Mouse (Mus musculus) Muller cell, postnatal 12 days (primary cell): ENCODE data around the gene Ptch2.

Experiments
- DNase-seq: peaks from one replicate; pipeline ENCODE4 v3.0.0-alpha.2; 2015; ENCODE audit errors: inconsistent ontology term

Ptch2 gene

GRCm38 (mm10) chr4:117095551-117096452, at the start of gene Ptch2:
Gene Ptch2 (plus strand): TSS chr4:117096075.
- DNase-seq: peak; percentile 54

GRCm38 (mm10) chr4:117048836-117049235, 47.0 kb upstream of the Ptch2 start:
- peak; percentile 75 for DNase-seq

GRCm38 (mm10) chr4:117049485-117049884, 46.4 kb upstream of the Ptch2 start:
- DNase-seq: no peak

DNA sequence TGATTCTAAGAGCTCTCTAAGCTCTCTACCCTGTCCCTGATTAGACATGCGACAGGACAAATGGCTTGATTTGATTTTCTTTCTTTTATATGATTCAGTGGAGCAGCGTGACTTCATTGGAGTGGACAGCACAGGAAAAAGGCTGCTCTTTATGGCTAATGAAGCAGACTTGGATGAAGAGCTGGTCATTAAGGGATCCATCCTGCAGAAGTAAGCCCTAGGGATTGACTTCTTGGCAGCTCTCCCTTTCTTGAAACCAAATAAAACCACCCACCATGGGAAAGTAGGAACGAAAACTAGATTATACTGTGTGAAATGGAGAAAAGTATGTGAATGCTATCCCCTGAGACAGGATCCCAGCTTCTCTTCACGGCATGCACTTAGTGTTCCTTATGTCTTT, 43.2 kb upstream of the Ptch2 start:
- peak; percentile 80 for DNase-seq

DNA sequence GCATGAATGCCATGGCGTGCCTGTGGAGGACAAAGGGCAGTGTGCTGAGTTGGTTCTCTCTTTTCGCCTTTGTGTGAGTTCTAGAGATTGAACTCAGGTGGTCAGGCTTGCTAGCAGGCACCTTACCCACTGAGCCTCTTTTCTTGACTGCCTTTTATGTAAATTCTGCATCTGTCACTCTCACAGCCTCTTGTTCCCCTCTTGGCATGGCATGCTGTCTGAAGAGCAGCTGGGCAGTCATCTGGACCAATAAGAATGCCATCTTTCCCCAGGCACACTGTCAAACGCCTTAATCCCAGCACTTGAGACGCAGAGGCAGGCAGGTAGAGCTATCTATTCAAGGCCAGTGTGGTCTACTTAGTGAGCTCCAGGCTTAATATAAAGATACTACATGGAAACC, 41.9 kb upstream of the Ptch2 start:
- DNase-seq: no peak

DNA sequence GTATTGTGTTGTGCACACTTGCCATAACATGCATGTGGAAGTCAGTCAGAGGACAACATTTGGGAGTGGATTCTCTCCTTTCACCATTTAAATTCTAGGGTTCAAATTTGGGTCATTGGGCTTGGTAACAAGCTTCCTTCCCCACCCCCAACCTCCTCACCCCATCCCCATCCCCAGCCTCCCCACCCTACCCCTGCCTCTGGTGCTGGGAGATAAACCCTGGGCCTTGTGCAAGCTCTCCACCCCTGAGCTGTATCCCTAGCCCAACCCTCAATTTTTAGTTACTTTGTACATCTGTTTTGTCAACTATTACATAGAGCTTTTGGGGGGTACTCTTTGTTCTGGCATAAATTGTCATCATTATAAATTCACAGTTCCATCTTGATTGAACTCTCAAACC, 39.8 kb upstream of the Ptch2 start:
- DNase-seq: no peak

GRCm38 (mm10) chr4:117056514-117056913, 39.4 kb upstream of the Ptch2 start:
- no peak for DNase-seq

- DNase-seq: no peak
These were observed 37.4 kb upstream of the Ptch2 start for GRCm38 (mm10) chr4:117058512-117058911.

GRCm38 (mm10) chr4:117062700-117063390, 33.0 kb upstream of the Ptch2 start:
- DNase-seq: no peak

DNA sequence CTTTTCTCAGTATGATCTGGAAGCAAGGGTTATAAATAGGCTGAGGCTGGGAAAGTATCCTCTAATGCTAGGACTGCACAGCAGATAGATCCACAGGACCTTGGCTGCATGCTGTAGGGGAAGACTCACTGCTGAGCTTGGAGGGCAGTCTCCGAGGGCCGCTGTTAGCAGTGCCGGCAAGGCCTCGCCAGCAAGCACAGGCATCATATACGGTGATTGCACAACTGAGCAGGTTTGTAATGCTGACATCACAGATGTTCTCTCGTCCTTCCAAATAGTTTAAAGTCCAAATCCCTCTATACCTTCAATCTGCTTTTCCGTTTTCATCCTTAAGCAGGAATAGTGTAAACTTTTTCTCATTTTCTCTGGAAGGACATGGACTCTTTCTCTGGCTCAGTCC, 27.8 kb upstream of the Ptch2 start:
- no peak for DNase-seq

DNA sequence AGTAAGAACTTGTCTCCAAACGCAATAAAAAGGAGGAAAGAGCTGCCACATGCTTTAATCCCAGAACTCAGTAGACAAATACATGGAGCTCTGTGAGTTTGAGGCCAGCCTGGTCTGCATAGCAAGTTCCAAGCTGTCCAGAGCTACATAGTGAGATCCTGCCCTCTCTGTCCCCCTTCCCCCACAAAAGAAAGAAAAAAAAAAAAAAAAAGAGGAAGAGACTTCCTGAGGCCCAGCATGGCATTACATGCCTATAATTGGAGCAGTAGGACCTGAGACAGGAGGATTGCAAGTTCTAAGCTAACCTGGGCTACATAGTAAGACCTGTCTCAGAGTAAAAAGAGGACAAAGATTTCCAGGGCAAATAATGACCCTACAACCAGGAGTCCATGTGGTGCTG, 26.2 kb upstream of the Ptch2 start:
- no peak for DNase-seq

GRCm38 (mm10) chr4:117070624-117071023, 25.3 kb upstream of the Ptch2 start:
- DNase-seq: no peak

DNA sequence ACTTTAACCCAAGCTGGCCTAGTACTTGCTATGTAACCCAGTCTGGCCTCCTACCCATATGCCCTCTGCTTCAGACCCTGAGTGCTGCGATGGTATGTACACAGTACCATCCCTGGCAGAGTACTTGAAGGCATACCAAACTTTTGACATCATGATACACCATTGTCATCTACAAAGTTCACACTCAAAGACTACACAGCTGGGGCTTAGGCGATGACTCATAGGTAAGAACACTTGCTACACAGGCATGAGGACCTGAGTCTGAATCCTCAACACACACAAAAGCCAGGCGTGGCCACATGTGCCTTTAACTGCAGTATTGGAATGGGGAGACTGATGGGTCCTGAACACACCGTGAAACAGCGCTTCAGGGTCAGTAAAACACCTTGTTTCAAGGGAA, 24.7 kb upstream of the Ptch2 start:
- peak; percentile 27 for DNase-seq

- no peak for DNase-seq
These were observed 7.8 kb upstream of the Ptch2 start for GRCm38 (mm10) chr4:117087948-117088640.

DNA sequence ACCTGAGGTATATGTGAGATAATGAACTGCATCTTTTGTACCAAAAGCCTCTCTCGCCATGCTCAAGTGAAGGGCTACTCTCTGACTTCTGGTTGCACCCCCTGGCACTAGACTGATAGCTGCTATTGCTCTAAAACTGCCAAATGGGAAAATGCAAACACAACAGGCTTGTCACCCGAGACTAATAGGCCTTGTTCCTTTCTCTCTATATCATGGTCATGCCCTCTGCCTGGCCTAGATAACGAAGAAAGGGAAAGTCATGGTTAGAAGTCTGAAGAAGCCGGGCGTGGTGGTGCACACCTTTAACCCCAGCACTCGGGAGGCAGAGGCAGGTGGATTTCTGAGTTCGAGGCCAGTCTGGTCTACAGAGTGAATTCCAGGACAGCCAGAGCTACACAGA, 5.3 kb upstream of the Ptch2 start:
- DNase-seq: no peak

DNA sequence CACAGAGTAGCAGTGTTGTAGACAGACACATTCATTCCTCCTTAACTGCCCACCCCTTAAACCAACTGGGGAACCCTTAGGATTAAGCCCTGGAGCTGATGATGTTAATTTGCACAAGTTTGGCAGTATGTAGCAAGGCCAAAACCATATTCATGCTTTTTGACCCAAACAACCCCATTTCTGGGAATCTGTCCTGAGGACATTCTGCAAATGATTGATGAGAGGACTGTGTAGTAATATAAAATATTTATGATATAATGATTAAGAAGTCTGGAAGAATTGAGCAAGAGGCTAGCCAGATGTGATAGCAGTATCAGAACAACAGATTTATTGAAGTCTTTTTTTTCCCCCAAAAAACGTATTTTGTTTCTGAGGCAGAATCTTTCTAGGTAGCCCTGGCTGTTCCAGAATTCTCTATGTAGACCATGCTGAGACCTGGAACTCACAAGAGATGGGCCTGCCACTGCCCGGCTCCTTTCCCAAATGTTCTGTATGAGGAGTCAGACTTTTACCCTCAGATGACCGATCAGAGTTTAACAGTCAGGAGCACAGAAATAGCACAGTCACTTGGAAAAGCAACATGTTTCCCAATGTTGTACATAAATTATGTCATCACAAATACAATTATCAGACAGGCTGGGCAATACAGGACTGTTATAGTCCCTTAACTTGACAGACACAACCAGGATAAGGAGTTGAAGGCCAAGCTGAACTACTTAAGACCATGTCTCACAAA, 1.1 kb upstream of the Ptch2 start:
- DNase-seq: no peak

DNA sequence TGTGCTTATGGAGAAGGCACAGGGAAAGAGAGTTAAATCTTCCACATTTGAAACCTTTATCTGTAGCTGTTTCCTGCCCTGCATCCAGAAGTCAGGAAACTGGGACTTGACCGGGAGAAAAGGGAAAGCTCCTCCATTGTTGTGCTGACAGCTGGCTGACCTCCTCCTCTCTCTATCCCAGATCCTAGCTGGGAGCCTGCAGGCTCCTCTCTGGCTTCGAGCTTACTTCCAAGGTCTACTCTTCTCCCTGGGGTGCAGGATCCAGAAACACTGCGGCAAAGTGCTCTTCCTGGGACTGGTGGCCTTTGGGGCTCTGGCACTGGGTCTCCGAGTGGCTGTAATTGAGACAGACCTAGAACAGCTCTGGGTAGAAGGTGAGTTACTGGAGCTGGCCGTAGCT, 791 bp downstream of the Ptch2 start:
- DNase-seq: no peak

- no peak for DNase-seq
These were observed 2.3 kb downstream of the Ptch2 start for GRCm38 (mm10) chr4:117097969-117098763.

GRCm38 (mm10) chr4:117098764-117099036, 2.8 kb downstream of the Ptch2 start:
- DNase-seq: no peak

- DNase-seq: no peak
These were observed 4.2 kb downstream of the Ptch2 start for GRCm38 (mm10) chr4:117100036-117100435.

GRCm38 (mm10) chr4:117101218-117101617, 5.3 kb downstream of the Ptch2 start:
- no peak for DNase-seq
